Mouse (Mus musculus) neural tube, embryonic 14.5 days (tissue): ENCODE data around the gene Pde4dip. TPM values are rescaled to one million over a fixed set of nuclear protein-coding genes. Genes with fewer than 3 reads are reported as not detected.
A peak's percentile ranks its signal among the peaks of the same experiment; 100 is the strongest.

Source experiments
- ATAC-seq: fragments of 200-750 bp; cut with Nextera tagmentation; 2 replicates; pipeline ENCODE4 v1.8.0; 2017; ENCODE audit warnings: low read depth, mild to moderate bottlenecking, moderate TSS enrichment, moderate library complexity
- H3K27ac ChIP-seq: fragments of 300-500 bp; sonication (generic); 2 replicates; pipeline ENCODE4 v1.5.1; 2014; ENCODE audit warnings: low read depth, mild to moderate bottlenecking, control low read depth, low read length, moderate library complexity, mixed read lengths
- H3K27me3 ChIP-seq: fragments of 300-500 bp; sonication (generic); 2 replicates; pipeline ENCODE4 v1.6.1; 2014; ENCODE audit warnings: low read length; ENCODE audit not compliant: control insufficient read depth, insufficient read depth
- H3K36me3 ChIP-seq: fragments of 300-500 bp; sonication (generic); 2 replicates; pipeline ENCODE4 v1.6.1; 2014; ENCODE audit warnings: low read length, mixed read lengths; ENCODE audit not compliant: control insufficient read depth, insufficient read depth
- H3K4me1 ChIP-seq: fragments of 300-500 bp; sonication (generic); 2 replicates; pipeline ENCODE4 v1.6.1; 2014; ENCODE audit warnings: low read length; ENCODE audit not compliant: control insufficient read depth, insufficient read depth
- H3K4me2 ChIP-seq: fragments of 300-500 bp; sonication (generic); 2 replicates; pipeline ENCODE4 v1.6.1; 2014; ENCODE audit warnings: mild to moderate bottlenecking, low read depth, low read length, control low read depth
- H3K4me3 ChIP-seq: fragments of 300-500 bp; sonication (generic); 2 replicates; pipeline ENCODE4 v1.5.1; 2014; ENCODE audit warnings: low read depth, low read length, control low read depth, mixed read lengths
- H3K9ac ChIP-seq: fragments of 300-500 bp; sonication (generic); replicated peaks from 2 replicates; pipeline ENCODE4 v1.6.1; 2014; ENCODE audit warnings: low read depth, mild to moderate bottlenecking, control low read depth, low read length, mixed read lengths
- H3K9me3 ChIP-seq: fragments of 300-500 bp; sonication (generic); 2 replicates; pipeline ENCODE4 v1.6.1; 2016; ENCODE audit warnings: low read length; ENCODE audit not compliant: control insufficient read depth
- WGBS: fragments of 180-500 bp; shearing (Covaris S2); extraction: QIAGEN DNeasy Blood & Tissue Kit; methylation state at CpG from one replicate; pipeline ENCODE4 v1.1.7; 2014; 5-methylcytosine and 5-hydroxymethylcytosine counted together
- polyA plus RNA-seq: library from polyadenylated mRNA; unstranded; fragments of >200 nt; fragmentation: Nextera tagmentation; extraction: Ambion mirVana; gene quantifications from 2 replicates; pipeline ENCODE4 v1.2.1, GENCODE M21; 2014

Gene Pde4dip
- polyA plus RNA-seq, 1 experiment from 2014 or later: 75.8 TPM

DNA sequence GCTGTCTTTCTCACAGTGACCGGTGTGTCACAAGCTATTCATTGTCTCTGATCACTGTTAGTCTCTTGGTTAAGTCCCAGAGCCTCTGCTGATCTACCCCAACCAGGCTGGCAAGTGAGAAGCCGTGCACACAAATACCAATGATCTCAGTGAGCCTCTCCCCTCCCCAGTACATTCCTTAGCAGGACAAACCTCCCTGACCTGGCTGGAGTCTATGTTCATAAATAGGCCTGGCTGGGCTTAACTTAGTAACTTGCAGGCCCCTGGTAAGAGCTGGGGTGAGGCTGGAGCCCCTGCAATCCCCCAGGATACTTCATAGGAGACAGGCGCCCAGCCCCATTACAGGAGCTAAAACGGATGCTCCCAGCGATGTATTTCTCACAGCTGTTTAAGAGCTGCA, 86.2 kb downstream of the Pde4dip start:
- Histone ChIP-seq H3K4me3 (no peak overlapping the region), H3K27ac (no peak overlapping the region), H3K27me3 (no peaks in the 10 kb centered on the region), H3K9me3 (no peaks in the 10 kb centered on the region), H3K9ac (no peak overlapping the region), H3K4me1 (no peaks in the 10 kb centered on the region), H3K4me2 (no peak overlapping the region), H3K36me3 (no peaks in the 10 kb centered on the region)
- 72% methylated on average over 5 of the region's 5 CpGs for WGBS
- ATAC-seq: no peak

DNA sequence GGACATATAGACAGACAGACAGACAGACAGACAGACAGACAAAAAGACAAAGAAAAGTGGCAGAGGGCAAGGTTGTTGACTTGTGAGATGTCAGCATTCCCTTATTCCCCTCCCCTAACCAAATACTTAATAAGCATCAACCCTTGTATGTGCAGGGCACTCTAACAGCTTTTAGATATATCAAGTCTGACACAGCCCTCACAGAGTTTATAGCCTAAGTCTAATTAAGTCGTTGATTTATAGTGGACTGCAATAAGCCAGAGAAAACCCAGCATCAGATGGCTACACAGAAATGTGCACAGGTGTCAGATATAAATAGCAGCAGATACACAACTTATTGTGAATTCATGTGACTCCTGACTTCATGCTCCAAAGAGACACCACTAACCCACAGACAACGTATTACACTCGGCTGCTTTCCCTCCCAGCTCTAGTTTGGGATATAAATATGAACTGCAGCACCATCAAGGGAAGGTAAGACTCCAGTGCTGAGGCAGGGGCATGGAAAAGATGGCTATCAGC, 87.3 kb downstream of the Pde4dip start:
- Histone ChIP-seq H3K27ac (no peak overlapping the region), H3K4me1 (no peaks in the 10 kb centered on the region), H3K27me3 (no peaks in the 10 kb centered on the region), H3K4me3 (no peak overlapping the region), H3K4me2 (no peak overlapping the region), H3K9ac (no peak overlapping the region), H3K36me3 (no peaks in the 10 kb centered on the region), H3K9me3 (no peaks in the 10 kb centered on the region)
- WGBS: 66% methylated on average over 3 of the region's 3 CpGs
- peak; percentile 49 for ATAC-seq

DNA sequence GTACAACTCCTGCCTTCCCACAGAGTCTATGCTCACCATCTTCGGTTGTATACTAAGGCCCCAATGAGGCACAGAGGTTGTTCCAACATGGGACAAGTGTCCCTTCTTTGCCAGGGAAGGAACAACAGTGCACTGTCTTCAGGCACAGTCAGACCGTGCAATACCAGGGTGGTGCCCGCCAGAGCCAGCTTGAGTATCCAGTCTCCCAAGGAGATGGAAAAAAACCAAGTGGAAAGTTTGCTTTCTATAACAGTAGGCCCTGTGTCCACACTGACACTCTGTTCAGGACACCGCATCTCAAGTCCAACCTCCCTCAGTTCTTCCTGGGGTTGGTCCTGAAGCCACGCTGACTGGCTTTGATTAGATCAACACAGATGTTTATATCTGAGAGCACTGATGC, 87.8 kb downstream of the Pde4dip start:
- no peak overlapping the region for H3K4me2 ChIP-seq
- no peak overlapping the region for H3K4me3 ChIP-seq
- 75% methylated on average over 5 of the region's 5 CpGs for WGBS
- H3K27ac ChIP-seq: no peak overlapping the region
- no peak overlapping the region for H3K9ac ChIP-seq
- ATAC-seq: no peak; the same call in 1 of the 2 replicates
- no peaks in the 10 kb centered on the region for H3K4me1 ChIP-seq
- H3K36me3 ChIP-seq: no peaks in the 10 kb centered on the region
- H3K27me3 ChIP-seq: no peaks in the 10 kb centered on the region
- no peaks in the 10 kb centered on the region for H3K9me3 ChIP-seq

DNA sequence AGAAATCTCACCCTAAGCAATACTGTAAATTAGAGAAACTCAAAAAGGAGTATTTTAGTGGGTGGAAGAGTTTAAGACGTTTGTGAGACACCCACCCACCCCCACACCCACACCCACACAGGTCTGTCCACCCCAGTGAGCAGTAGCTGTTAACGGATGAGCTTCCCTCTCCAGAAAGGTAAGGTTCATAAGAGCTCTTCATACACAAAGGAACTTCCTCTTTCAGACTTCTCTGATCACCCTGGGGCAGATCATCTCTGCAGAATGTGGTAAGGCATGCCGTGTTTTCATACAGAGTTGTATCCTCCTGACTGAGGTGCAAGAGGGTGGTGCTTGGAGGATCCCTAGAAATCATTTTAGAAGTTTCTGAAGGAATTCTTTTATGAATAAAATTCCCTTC, 88.5 kb downstream of the Pde4dip start:
- H3K4me2 ChIP-seq: no peak overlapping the region
- no peak for ATAC-seq
- H3K9ac ChIP-seq: no peak overlapping the region

DNA sequence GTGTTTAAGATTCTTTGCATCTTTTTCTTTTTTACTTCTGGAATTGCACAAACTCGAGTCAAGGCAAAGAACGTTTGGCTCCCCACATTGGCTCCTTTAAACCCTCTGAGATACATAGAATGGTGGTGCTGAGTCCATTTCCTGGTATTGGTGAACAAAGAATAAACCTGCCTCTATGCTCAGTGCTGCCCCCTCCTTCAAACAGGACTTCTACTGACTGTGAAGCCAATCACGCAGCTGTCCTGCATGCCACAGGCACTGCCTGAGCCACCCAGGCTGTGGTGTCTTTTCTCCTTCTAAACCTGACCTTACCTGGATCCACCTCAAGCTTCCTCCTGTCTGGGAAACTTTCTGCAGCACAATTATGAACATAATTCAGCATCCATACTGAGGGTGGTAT, 89.2 kb downstream of the Pde4dip start:
- no peaks in the 10 kb centered on the region for H3K36me3 ChIP-seq
- H3K4me3 ChIP-seq: no peak overlapping the region
- H3K27ac ChIP-seq: no peak overlapping the region
- H3K9ac ChIP-seq: no peak overlapping the region
- H3K27me3 ChIP-seq: no peaks in the 10 kb centered on the region
- H3K4me1 ChIP-seq: no peaks in the 10 kb centered on the region
- 72% methylated on average over 3 of the region's 3 CpGs for WGBS
- no peak overlapping the region for H3K4me2 ChIP-seq
- no peak for ATAC-seq
- H3K9me3 ChIP-seq: no peaks in the 10 kb centered on the region

More for the DNA sequence above, 88.5 kb downstream of the Pde4dip start:
- Histone ChIP-seq H3K4me3 (no peak overlapping the region), H3K9me3 (no peaks in the 10 kb centered on the region), H3K36me3 (no peaks in the 10 kb centered on the region), H3K27me3 (no peaks in the 10 kb centered on the region), H3K27ac (no peak overlapping the region), H3K4me1 (no peaks in the 10 kb centered on the region)
- 74% methylated on average over 3 of the region's 3 CpGs for WGBS

DNA sequence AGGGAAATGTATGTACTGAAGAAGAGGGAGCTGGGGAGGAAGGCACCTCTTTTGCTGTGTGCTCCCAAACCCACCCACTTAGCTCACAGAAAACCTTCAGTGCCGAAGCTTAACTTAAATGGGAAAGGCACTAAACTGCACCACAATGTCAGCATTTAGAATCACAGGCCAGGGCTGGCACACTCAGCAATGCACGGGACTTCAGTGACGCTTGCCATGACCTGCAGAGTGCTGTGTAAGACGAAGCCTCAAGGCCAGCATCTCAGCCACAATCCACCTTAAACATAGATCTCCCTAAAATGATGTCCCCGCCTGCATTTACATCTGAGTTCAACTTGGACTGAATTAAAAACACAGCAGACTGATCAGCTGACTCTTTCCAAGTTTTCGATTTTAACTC, 91.1 kb downstream of the Pde4dip start:
- no peaks in the 10 kb centered on the region for H3K36me3 ChIP-seq
- no peak for ATAC-seq
- no peaks in the 10 kb centered on the region for H3K27me3 ChIP-seq
- H3K4me1 ChIP-seq: no peaks in the 10 kb centered on the region
- no peaks in the 10 kb centered on the region for H3K9me3 ChIP-seq
- no peak overlapping the region for H3K4me2 ChIP-seq
- no peak overlapping the region for H3K27ac ChIP-seq
- H3K4me3 ChIP-seq: no peak overlapping the region
- no peak overlapping the region for H3K9ac ChIP-seq
- WGBS: 70% methylated on average over 6 of the region's 6 CpGs

DNA sequence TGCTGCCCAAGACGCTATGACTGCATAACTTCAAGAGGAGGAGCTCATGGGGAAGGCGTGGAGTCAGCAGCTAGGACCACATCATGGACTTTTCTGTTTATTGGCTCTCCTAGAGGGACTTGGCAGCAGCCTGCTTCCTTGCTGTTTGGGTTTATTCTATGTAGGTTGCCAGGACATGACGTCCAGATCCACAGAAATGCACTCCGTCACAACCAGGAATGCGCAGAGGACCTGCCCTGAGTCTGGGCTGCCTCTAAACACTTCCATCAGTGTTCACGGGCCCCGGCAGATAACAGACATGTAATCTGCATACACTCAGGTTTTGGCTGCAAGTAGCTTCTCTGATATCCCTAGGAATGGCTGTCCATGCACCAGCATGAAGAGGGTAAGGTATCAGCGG, 94.5 kb downstream of the Pde4dip start:
- Histone ChIP-seq H3K9ac (no peak overlapping the region), H3K4me2 (no peak overlapping the region), H3K4me3 (no peak overlapping the region), H3K27ac (no peak overlapping the region), H3K27me3 (no peaks in the 10 kb centered on the region), H3K9me3 (no peaks in the 10 kb centered on the region), H3K36me3 (no peaks in the 10 kb centered on the region), H3K4me1 (no peaks in the 10 kb centered on the region)
- WGBS: 76% methylated on average over 8 of the region's 8 CpGs
- no peak for ATAC-seq

DNA sequence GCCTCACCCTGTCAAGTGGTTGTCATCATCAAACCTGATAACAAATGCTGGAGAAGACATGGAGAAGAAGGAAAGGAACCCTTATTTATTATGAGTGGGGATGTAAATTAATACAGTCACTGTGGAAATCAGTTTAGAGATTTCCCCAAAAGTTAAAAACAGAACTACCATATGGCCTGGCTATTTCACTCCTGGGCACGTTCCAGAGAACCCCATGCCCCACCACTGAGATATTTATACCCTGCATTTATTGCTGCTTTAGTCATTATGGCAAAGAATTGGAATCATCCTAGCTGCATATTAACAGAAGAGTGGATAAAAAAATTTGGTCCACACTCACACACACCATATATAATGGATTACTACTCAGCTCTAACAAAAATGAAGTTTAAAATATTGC, 98.4 kb downstream of the Pde4dip start:
- no peaks in the 10 kb centered on the region for H3K27me3 ChIP-seq
- no peaks in the 10 kb centered on the region for H3K4me1 ChIP-seq
- WGBS: 77% methylated on average over 1 of the region's 1 CpGs
- H3K4me3 ChIP-seq: no peak overlapping the region
- no peak overlapping the region for H3K9ac ChIP-seq
- no peaks in the 10 kb centered on the region for H3K9me3 ChIP-seq
- no peak overlapping the region for H3K27ac ChIP-seq
- H3K4me2 ChIP-seq: no peak overlapping the region
- ATAC-seq: no peak
- no peaks in the 10 kb centered on the region for H3K36me3 ChIP-seq

DNA sequence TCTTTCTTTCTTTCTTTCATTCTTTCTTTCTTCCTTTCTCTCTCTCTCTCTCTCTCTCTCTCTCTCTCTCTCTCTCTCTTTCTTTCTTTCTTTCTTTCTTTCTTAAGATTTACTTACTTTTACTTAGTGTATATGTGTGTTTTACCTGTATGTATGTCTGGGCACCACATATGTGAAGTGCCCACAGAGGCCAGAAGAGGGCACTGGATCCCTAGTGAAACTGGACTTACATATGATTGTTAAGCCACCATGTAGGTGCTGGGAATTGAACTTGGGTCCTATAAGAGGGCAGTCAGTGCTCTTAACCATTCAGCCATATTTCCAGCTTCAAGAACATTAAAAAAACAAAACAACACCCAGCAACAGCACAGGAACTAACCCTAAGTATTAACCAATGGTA, 99.2 kb downstream of the Pde4dip start:
- no peaks in the 10 kb centered on the region for H3K4me1 ChIP-seq
- no peak overlapping the region for H3K4me2 ChIP-seq
- no peaks in the 10 kb centered on the region for H3K36me3 ChIP-seq
- H3K27me3 ChIP-seq: no peaks in the 10 kb centered on the region
- no peaks in the 10 kb centered on the region for H3K9me3 ChIP-seq
- no peak overlapping the region for H3K9ac ChIP-seq
- ATAC-seq: no peak
- no peak overlapping the region for H3K4me3 ChIP-seq
- no peak overlapping the region for H3K27ac ChIP-seq

DNA sequence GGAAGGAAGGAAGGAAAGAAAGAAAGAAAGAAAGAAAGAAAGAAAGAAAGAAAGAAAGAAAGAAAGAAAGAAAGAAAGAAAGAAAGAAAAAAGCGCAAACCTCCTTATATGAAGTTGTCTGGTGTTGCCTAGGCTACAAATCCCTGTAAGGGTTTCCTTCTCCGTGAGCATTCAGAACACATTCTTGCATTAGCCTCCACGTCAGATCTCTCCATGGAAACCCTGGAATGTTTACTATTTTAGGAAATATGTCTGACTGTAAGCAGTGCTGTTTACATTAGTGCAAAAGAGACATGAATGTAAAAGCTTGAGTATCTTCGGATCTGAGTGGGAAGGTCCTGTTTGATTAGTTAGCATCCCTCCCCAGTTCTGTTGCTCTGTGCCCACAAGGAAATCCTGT, 112.3 kb downstream of the Pde4dip start:
- ATAC-seq: no peak
- Histone ChIP-seq H3K9me3 (no peaks in the 10 kb centered on the region), H3K27ac (no peak overlapping the region), H3K4me3 (no peak overlapping the region), H3K4me1 (no peaks in the 10 kb centered on the region), H3K9ac (no peak overlapping the region), H3K27me3 (no peaks in the 10 kb centered on the region), H3K36me3 (no peaks in the 10 kb centered on the region), H3K4me2 (no peak overlapping the region)
- 51% methylated on average over 4 of the region's 4 CpGs for WGBS
